Mouse (Mus musculus) spleen, adult 2 months (tissue): ENCODE data around the gene Olfr320. TPM values are rescaled to one million over a fixed set of nuclear protein-coding genes. Genes with fewer than 3 reads are reported as not detected.

Experiments
- DNase-seq, 2 experiments: peaks; one replicate each; pipeline versions ENCODE4 v3.0.0 to v3.0.0-alpha.2; 2012 to 2021; ENCODE audit warnings: low spot score in 2 of 2, low read depth in 1 of 2
- H3K27ac ChIP-seq: fragments of 200-500 bp; 2 replicates; pipeline ENCODE4 v1.5.1; 2012; ENCODE audit warnings: low read length, inconsistent platforms; ENCODE audit not compliant: insufficient read depth
- H3K27me3 ChIP-seq: fragments of 200-500 bp; 2 replicates; pipeline ENCODE4 v1.6.1; 2012; ENCODE audit warnings: mild to moderate bottlenecking, moderate library complexity, low read length, inconsistent platforms; ENCODE audit not compliant: control insufficient read depth, insufficient read depth
- H3K36me3 ChIP-seq: fragments of 200-500 bp; 2 replicates; pipeline ENCODE4 v1.6.1; 2012; ENCODE audit warnings: mild to moderate bottlenecking, low read length, inconsistent platforms; ENCODE audit not compliant: control insufficient read depth, insufficient read depth
- H3K4me1 ChIP-seq: fragments of 200-500 bp; 2 replicates; pipeline ENCODE4 v1.6.1; 2011; ENCODE audit warnings: inconsistent platforms; ENCODE audit not compliant: control insufficient read depth, insufficient read depth, insufficient read length
- H3K4me3 ChIP-seq: fragments of 200-500 bp; 2 replicates; pipeline ENCODE4 v1.5.1; 2011; ENCODE audit warnings: mild to moderate bottlenecking, inconsistent platforms; ENCODE audit not compliant: insufficient read depth, insufficient read length; ENCODE audit errors: extremely low read depth
- CTCF ChIP-seq: fragments of 200-500 bp; IDR thresholded peaks from 2 replicates; pipeline ENCODE4 v1.5.1; 2011; ENCODE audit warnings: mild to moderate bottlenecking, inconsistent platforms; ENCODE audit not compliant: insufficient read depth, insufficient read length, insufficient replicate concordance; ENCODE audit errors: extremely low read depth
- POLR2A ChIP-seq: fragments of 200-500 bp; IDR thresholded peaks from 2 replicates; pipeline ENCODE4 v1.6.1; 2011; ENCODE audit warnings: low read depth, low read length, inconsistent platforms
- WGBS: fragments of 180-500 bp; shearing (Covaris S2); methylation state at CpG from one replicate; pipeline ENCODE4 v1.1.7; 2018; 5-methylcytosine and 5-hydroxymethylcytosine counted together
- polyA plus RNA-seq: library from polyadenylated mRNA; depleted of rRNA; stranded (reverse); fragments of >200 nt; gene quantifications from 2 replicates; pipeline ENCODE4 v1.2.3, GENCODE M21; 2012; rRNA removed

Olfr320 gene
- polyA plus RNA-seq = not detected in 2 replicates

GRCm38 (mm10) chr11:58680799-58681198 lies at the start of gene Olfr320:
TSS of gene Olfr320 (plus strand) at chr11:58681099.
- Histone ChIP-seq H3K36me3 (no peaks in the 10 kb centered on the region), H3K4me1 (no peaks in the 10 kb centered on the region), H3K27me3 (no peaks in the 10 kb centered on the region), H3K27ac (no peak within 1 kb of the TSS), H3K4me3 (no peak within 1 kb of the TSS)
- no peak for DNase-seq
- TF ChIP-seq CTCF (no peak), POLR2A (no peak)
- WGBS = 85% methylated on average over 1 of the region's 1 CpGs

GRCm38 (mm10) chr11:58634878-58635277 lies 46.0 kb upstream of the Olfr320 start:
- Histone ChIP-seq H3K27ac (no peak overlapping the region), H3K27me3 (no peaks in the 10 kb centered on the region), H3K36me3 (no peaks in the 10 kb centered on the region), H3K4me1 (no peaks in the 10 kb centered on the region), H3K4me3 (no peak overlapping the region)
- WGBS = 60% methylated on average over 4 of the region's 4 CpGs
- TF ChIP-seq CTCF (no peak), POLR2A (no peak)
- no peak for DNase-seq

- WGBS = 5% methylated on average over 3 of the region's 4 CpGs
- peak; percentile 22 to 24 for DNase-seq
- Histone ChIP-seq H3K4me3 (no peak overlapping the region), H3K4me1 (peaks cover 4% of the 10 kb centered on the region; the same call in 1 of the 2 replicates), H3K27me3 (peaks cover 5% of the 10 kb centered on the region), H3K27ac (no peak overlapping the region), H3K36me3 (no peaks in the 10 kb centered on the region)
- TF ChIP-seq CTCF (peak; percentile 85; the same call in 1 of the 2 replicates), POLR2A (no peak)
These were observed 44.4 kb upstream of the Olfr320 start for GRCm38 (mm10) chr11:58636376-58636977.

GRCm38 (mm10) chr11:58638176-58638701 lies 42.7 kb upstream of the Olfr320 start:
- Histone ChIP-seq H3K27me3 (peaks cover 5% of the 10 kb centered on the region), H3K27ac (no peak overlapping the region), H3K4me1 (peaks cover 4% of the 10 kb centered on the region; the same call in 1 of the 2 replicates), H3K36me3 (no peaks in the 10 kb centered on the region), H3K4me3 (no peak overlapping the region)
- 86% methylated on average over 7 of the region's 7 CpGs for WGBS
- TF ChIP-seq CTCF = no peak
- DNase-seq = no peak

- no peak for DNase-seq
- TF ChIP-seq POLR2A (no peak), CTCF (no peak)
- H3K36me3 ChIP-seq = no peaks in the 10 kb centered on the region
- peak within 1 kb of the TSS; percentile 37 for H3K4me3 ChIP-seq
- WGBS = 1% methylated on average over 34 of the region's 34 CpGs
- peak within 1 kb of the TSS; percentile 62; the same call in 1 of the 2 replicates for H3K27ac ChIP-seq
- H3K27me3 ChIP-seq = peaks cover 5% of the 10 kb centered on the region
- peaks cover 4% of the 10 kb centered on the region; the same call in 1 of the 2 replicates for H3K4me1 ChIP-seq
These were observed 40.5 kb upstream of the Olfr320 start, which contains the start of gene Trim58 for GRCm38 (mm10) chr11:58640272-58640867. TSS of gene Trim58 (plus strand) at chr11:58640465.

- 6% methylated on average over 14 of the region's 14 CpGs for WGBS
- Histone ChIP-seq H3K4me3 (peak overlapping the region; percentile 20; the same call in 1 of the 2 replicates), H3K27ac (peak overlapping the region; percentile 62; the same call in 1 of the 2 replicates), H3K4me1 (peaks cover 4% of the 10 kb centered on the region; the same call in 1 of the 2 replicates), H3K27me3 (peaks cover 5% of the 10 kb centered on the region), H3K36me3 (no peaks in the 10 kb centered on the region)
- no peak for TF ChIP-seq POLR2A
- TF ChIP-seq CTCF = no peak
- DNase-seq = no peak
These were observed 39.8 kb upstream of the Olfr320 start for GRCm38 (mm10) chr11:58641057-58641456.

GRCm38 (mm10) chr11:58641638-58642358 lies 39.1 kb upstream of the Olfr320 start:
- TF ChIP-seq CTCF = no peak
- TF ChIP-seq POLR2A = no peak
- peaks cover 5% of the 10 kb centered on the region for H3K27me3 ChIP-seq
- H3K36me3 ChIP-seq = no peaks in the 10 kb centered on the region
- no peak overlapping the region for H3K4me3 ChIP-seq
- no peak for DNase-seq
- peak overlapping the region; percentile 33; the same call in 1 of the 2 replicates for H3K27ac ChIP-seq
- peaks cover 4% of the 10 kb centered on the region; the same call in 1 of the 2 replicates for H3K4me1 ChIP-seq
- WGBS = 71% methylated on average over 13 of the region's 13 CpGs
